Mouse (Mus musculus) B cell, adult 62 days (primary cell): Measurements from ENCODE around the gene Rrp1. TPM values are rescaled to one million over a fixed set of nuclear protein-coding genes. Genes with fewer than 3 reads are reported as not detected.

Source experiments
- total RNA-seq: library from RNA; stranded (reverse); gene quantifications from 4 replicates; pipeline ENCODE4 v1.2.4, GENCODE M21; 2023

Gene Rrp1
- 376 to 391 TPM (median 377 TPM) in 4 replicates for total RNA-seq

GRCm38 (mm10) chr10:78412319-78413151 lies at the start of gene Rrp1:
Rrp1 (minus strand) TSS chr10:78413043.

GRCm38 (mm10) chr10:78425181-78426041 lies 12.6 kb upstream of the Rrp1 start, which contains the start of gene Cstb:
Cstb (plus strand) TSS chr10:78425669.

GRCm38 (mm10) chr10:78351887-78352665 lies 60.8 kb downstream of the Rrp1 start, which contains the start of gene Agpat3:
Agpat3 (minus strand) TSS chr10:78352489.

Other genes with a start within 250 kb of the Rrp1 start
- gene D10Jhu81e, start 243.3 kb downstream of the Rrp1 start, total RNA-seq: 40.6 to 45.5 TPM (median 42.5 TPM) in 4 replicates
- 22.3 to 26.5 TPM (median 23.9 TPM) in 4 replicates for gene Pwp2, start 227.9 kb downstream of the Rrp1 start, total RNA-seq
- gene Trappc10, start 168.4 kb downstream of the Rrp1 start, total RNA-seq: 69.3 to 80.4 TPM (median 72.0 TPM) in 4 replicates
- gene Agpat3, start 60.6 kb downstream of the Rrp1 start, total RNA-seq: 96.5 to 116 TPM (median 112 TPM) in 4 replicates
- gene Cstb, start 12.6 kb upstream of the Rrp1 start, total RNA-seq: 48.4 to 62.6 TPM (median 58.4 TPM) in 4 replicates
- 49.3 to 62.0 TPM (median 53.7 TPM) in 4 replicates for gene Pdxk, start 51.9 kb upstream of the Rrp1 start, total RNA-seq
- not detected in 4 replicates for gene Olfr1358, start 104.4 kb upstream of the Rrp1 start, total RNA-seq
- gene Ilvbl, start 161.3 kb upstream of the Rrp1 start, total RNA-seq: 87.6 to 101 TPM (median 88.0 TPM) in 4 replicates
- gene Syde1, start 178.9 kb upstream of the Rrp1 start, total RNA-seq: 0.75 to 1.3 TPM (median 1.1 TPM) in 4 replicates
- not detected in 4 replicates for gene Olfr1357, start 205.0 kb upstream of the Rrp1 start, total RNA-seq